Mouse (Mus musculus) splenic B cell, adult 2 months (primary cell): ENCODE results near the gene Purb.
A peak's percentile ranks its signal among the peaks of the same experiment; 100 is the strongest.

Experiments used
- DNase-seq: peaks from one replicate; pipeline ENCODE4 v3.0.0-alpha.2; 2011; ENCODE audit warnings: low read depth, low spot score
- H3K27me3 ChIP-seq: 2 replicates; pipeline ENCODE4 v1.6.1; 2012; ENCODE audit warnings: mild to moderate bottlenecking, low read length, moderate library complexity, mixed read lengths; ENCODE audit not compliant: control insufficient read depth, poor library complexity, insufficient read depth, severe bottlenecking
- H3K36me3 ChIP-seq: 2 replicates; pipeline ENCODE4 v1.6.1; 2012; ENCODE audit warnings: mild to moderate bottlenecking, low read length, moderate library complexity, mixed read lengths; ENCODE audit not compliant: control insufficient read depth, poor library complexity, insufficient read depth, severe bottlenecking

The Purb gene

GRCm38 (mm10) chr11:6475867-6476484, at the start of gene Purb:
Purb (minus strand) TSS chr11:6475917.
- Histone ChIP-seq H3K36me3 (0 out of 2 replicates have a peak, but pooled peaks cover 10% of the 10 kb centered on the region), H3K27me3 (no peaks in the 10 kb centered on the region)
- peak; percentile 94 for DNase-seq

GRCm38 (mm10) chr11:6525241-6525640, 49.5 kb upstream of the Purb start:
- no peaks in the 10 kb centered on the region for H3K27me3 ChIP-seq
- H3K36me3 ChIP-seq = peaks cover 10% of the 10 kb centered on the region; the same call in 1 of the 2 replicates
- DNase-seq = no peak

GRCm38 (mm10) chr11:6524880-6525238, 49.1 kb upstream of the Purb start:
- no peak for DNase-seq
- H3K27me3 ChIP-seq = no peaks in the 10 kb centered on the region
- peaks cover 10% of the 10 kb centered on the region; the same call in 1 of the 2 replicates for H3K36me3 ChIP-seq

- DNase-seq = no peak
- H3K36me3 ChIP-seq = peaks cover 10% of the 10 kb centered on the region; the same call in 1 of the 2 replicates
- no peaks in the 10 kb centered on the region for H3K27me3 ChIP-seq
Measured at GRCm38 (mm10) chr11:6524165-6524879, 48.6 kb upstream of the Purb start.

- peaks cover 10% of the 10 kb centered on the region; the same call in 1 of the 2 replicates for H3K36me3 ChIP-seq
- DNase-seq = peak; percentile 64
- no peaks in the 10 kb centered on the region for H3K27me3 ChIP-seq
Measured at GRCm38 (mm10) chr11:6523662-6524088, 48.0 kb upstream of the Purb start.

- peaks cover 13% of the 10 kb centered on the region; the same call in 1 of the 2 replicates for H3K36me3 ChIP-seq
- no peaks in the 10 kb centered on the region for H3K27me3 ChIP-seq
- peak; percentile 88 for DNase-seq
Measured at GRCm38 (mm10) chr11:6522782-6523525, 47.2 kb upstream of the Purb start.

GRCm38 (mm10) chr11:6520507-6521173, 44.9 kb upstream of the Purb start, which contains the start of gene Myo1g:
Myo1g (minus strand) TSS chr11:6520965.
- peaks cover 16% of the 10 kb centered on the region for H3K36me3 ChIP-seq
- DNase-seq = peak; percentile 83
- H3K27me3 ChIP-seq = no peaks in the 10 kb centered on the region

GRCm38 (mm10) chr11:6519491-6520033, 43.8 kb upstream of the Purb start:
- peak; percentile 72 for DNase-seq
- Histone ChIP-seq H3K36me3 (peaks cover 18% of the 10 kb centered on the region), H3K27me3 (no peaks in the 10 kb centered on the region)

GRCm38 (mm10) chr11:6514837-6515236, 39.1 kb upstream of the Purb start:
- peaks cover 44% of the 10 kb centered on the region for H3K36me3 ChIP-seq
- no peaks in the 10 kb centered on the region for H3K27me3 ChIP-seq
- DNase-seq = no peak

- DNase-seq = no peak
- Histone ChIP-seq H3K27me3 (no peaks in the 10 kb centered on the region), H3K36me3 (peaks cover 42% of the 10 kb centered on the region)
Measured at GRCm38 (mm10) chr11:6508269-6508876, 32.7 kb upstream of the Purb start.

- peaks cover 30% of the 10 kb centered on the region for H3K36me3 ChIP-seq
- DNase-seq = no peak
- H3K27me3 ChIP-seq = no peaks in the 10 kb centered on the region
Measured at GRCm38 (mm10) chr11:6506516-6506915, 30.8 kb upstream of the Purb start.

GRCm38 (mm10) chr11:6504689-6505088, 29.0 kb upstream of the Purb start:
- no peak for DNase-seq
- Histone ChIP-seq H3K36me3 (peaks cover 25% of the 10 kb centered on the region), H3K27me3 (no peaks in the 10 kb centered on the region)

- Histone ChIP-seq H3K27me3 (no peaks in the 10 kb centered on the region), H3K36me3 (peaks cover 24% of the 10 kb centered on the region)
- no peak for DNase-seq
Measured at GRCm38 (mm10) chr11:6504226-6504625, 28.5 kb upstream of the Purb start.

- H3K27me3 ChIP-seq = no peaks in the 10 kb centered on the region
- DNase-seq = no peak
- H3K36me3 ChIP-seq = peaks cover 11% of the 10 kb centered on the region
Measured at GRCm38 (mm10) chr11:6502506-6502905, 26.8 kb upstream of the Purb start.
